13 mouse cellular contexts compared by ENCODE assay signal in the genomic region with DNA sequence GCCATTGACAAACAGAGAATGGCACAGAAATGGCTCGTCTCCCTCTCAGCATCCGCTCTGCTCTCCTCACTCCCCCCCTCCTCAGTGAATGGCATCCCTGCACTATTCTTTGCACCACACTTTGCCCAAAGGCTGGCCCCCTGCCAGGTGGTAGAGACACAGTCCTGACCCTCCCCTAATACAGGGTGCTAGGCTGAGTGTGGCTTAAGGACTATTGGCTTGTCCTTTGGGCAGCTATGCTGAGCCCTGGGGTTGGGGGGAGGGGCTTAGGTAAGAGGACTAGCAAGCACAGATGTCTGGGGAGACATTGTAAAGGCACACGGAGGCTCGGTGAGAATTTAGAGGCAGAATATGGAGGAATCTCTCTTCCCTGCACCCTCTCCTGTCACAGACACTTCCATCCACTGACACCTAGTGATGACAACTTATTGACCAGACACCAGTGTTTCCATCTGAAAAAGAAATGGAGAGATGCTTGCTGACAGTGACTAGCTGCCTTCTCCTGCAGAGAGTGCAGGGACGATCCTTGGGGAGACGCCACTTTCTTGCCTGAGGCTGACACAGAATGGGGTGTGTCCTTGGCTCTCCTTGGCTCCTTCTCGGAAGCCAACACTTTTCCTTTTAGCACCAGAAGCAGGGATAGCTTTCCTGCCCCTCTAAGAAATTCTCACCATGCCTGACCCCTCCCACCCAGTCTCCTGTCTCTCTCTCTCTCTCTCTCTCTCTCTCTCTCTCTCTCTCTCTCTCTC.
DNase-seq lines count a peak whose midpoint lies in the region; ATAC-seq and TF ChIP-seq lines count a peak whose summit lies in the region.
"Had no signal": no experiment of that assay in that cellular context is flagged by ENCODE, and none has a peak within 500 bp of the region (broad histone marks: within the 10 kb centered on the region; RNA-seq: fewer than 3 reads in every experiment).

No protein-coding gene starts in this region.

- no peaks in the 10 kb centered on the region for H3K36me3 ChIP-seq in ES-Bruce4 (ENCODE audit: control insufficient read depth, insufficient read depth, low read length, poor library complexity, severe bottlenecking)
- H3K36me3 ChIP-seq in hindbrain, postnatal 0 days (ENCODE audit: insufficient read depth, low read length), result no peaks in the 10 kb centered on the region
- H3K36me3 ChIP-seq: embryonic facial prominence, embryonic 12.5 days; G1E had no signal

- H3K4me3 ChIP-seq in ES-Bruce4 (ENCODE audit: low read depth, low read length), result peak overlapping the region; percentile 24
- H3K4me3 ChIP-seq in hindbrain, postnatal 0 days (ENCODE audit: low read length), result no peak overlapping the region
- H3K4me3 ChIP-seq: embryonic facial prominence, embryonic 12.5 days had no signal

- H3K27ac ChIP-seq in ES-Bruce4 (ENCODE audit: insufficient read depth, low read length), result peak overlapping the region; percentile 89
- no peak overlapping the region for H3K27ac ChIP-seq in hindbrain, postnatal 0 days
- H3K27ac ChIP-seq: embryonic facial prominence, embryonic 12.5 days had no signal

- TF ChIP-seq CTCF in ES-Bruce4 (IDR thresholded peaks at IDR 0.05; ENCODE audit: low read depth, low read length), result no peak
- TF ChIP-seq CTCF in hindbrain, postnatal 0 days (IDR thresholded peaks at IDR 0.05; ENCODE audit: low read depth), result no peak

- H3K4me1 ChIP-seq in ES-Bruce4 (ENCODE audit: control insufficient read depth, insufficient read depth, low read length), result peaks cover 8% of the 10 kb centered on the region
- peaks cover 7% of the 10 kb centered on the region for H3K4me1 ChIP-seq in hindbrain, postnatal 0 days (ENCODE audit: insufficient read depth, low read length)

- TF ChIP-seq POLR2A in ES-Bruce4 (IDR thresholded peaks at IDR 0.05; ENCODE audit: insufficient read depth, low read length), result no peak

- peak; percentile 50; the same call in 1 of the 2 replicates for ATAC-seq in hindbrain, postnatal 0 days

- 26% methylated on average over 7 of the region's 7 CpGs for WGBS in hindbrain, postnatal 0 days

- no peaks in the 10 kb centered on the region for H3K27me3 ChIP-seq in ES-Bruce4 (ENCODE audit: control insufficient read depth, insufficient read depth, low read length, poor library complexity, severe bottlenecking)
- no peaks in the 10 kb centered on the region for H3K27me3 ChIP-seq in hindbrain, postnatal 0 days (ENCODE audit: insufficient read depth, low read length)
- H3K27me3 ChIP-seq: embryonic facial prominence, embryonic 12.5 days had no signal

- H3K9ac ChIP-seq in ES-Bruce4 (ENCODE audit: low read depth, poor library complexity, severe bottlenecking), result no peak overlapping the region
- H3K9ac ChIP-seq in hindbrain, postnatal 0 days (replicated peaks; ENCODE audit: low read length), result no peak overlapping the region
- H3K9ac ChIP-seq: embryonic facial prominence, embryonic 12.5 days had no signal

- H3K4me2 ChIP-seq in hindbrain, postnatal 0 days (ENCODE audit: low read depth, low read length), result no peak overlapping the region
- H3K4me2 ChIP-seq: embryonic facial prominence, embryonic 12.5 days had no signal

- TF ChIP-seq EP300 in ES-Bruce4 (IDR thresholded peaks at IDR 0.05; ENCODE audit: insufficient read depth, low read depth, low read length), result peak; percentile 83

- peak; percentile 62 for DNase-seq in left cerebral cortex, postnatal 4 days
- no peak for DNase-seq in left cerebral cortex, adult 11 months (ENCODE audit: low spot score)
- peak; percentile 63 for DNase-seq in R1 (ENCODE audit: low read depth, low spot score)
- DNase-seq in hindbrain, postnatal 0 days (ENCODE audit: low spot score), result no peak
- no peak for DNase-seq in yolk sac, embryonic 10.5 days (ENCODE audit: low spot score)
- DNase-seq in c-Kit-positive CD71-positive TER-119-positive erythroid progenitor cells, embryonic 14.5 days (ENCODE audit: low spot score), result no peak
- DNase-seq: cerebellum, adult 18-20 months; kidney, adult 9 months; liver; right cerebral cortex, adult 18-20 months had no signal

- intact Hi-C loops in left cerebral cortex, postnatal 4 days (cut with DNase I), result no loop called here

- no peaks in the 10 kb centered on the region for H3K9me3 ChIP-seq in ES-Bruce4 (replicated peaks; ENCODE audit: control insufficient read depth, insufficient read depth, low read length, poor library complexity, severe bottlenecking)
- no peaks in the 10 kb centered on the region for H3K9me3 ChIP-seq in hindbrain, postnatal 0 days (ENCODE audit: low read length)
- H3K9me3 ChIP-seq: embryonic facial prominence, embryonic 12.5 days had no signal

Comparison
In these comparisons a context has a peak if more than half of its experiments do, and no peak if none do; other contexts are left out.
1. DNase-seq: peak in left cerebral cortex, postnatal 4 days (single experiment) and R1 (single experiment); none in left cerebral cortex, adult 11 months (single experiment), hindbrain, postnatal 0 days (single experiment), yolk sac, embryonic 10.5 days (single experiment) and c-Kit-positive CD71-positive TER-119-positive erythroid progenitor cells, embryonic 14.5 days (single experiment).